Mouse (Mus musculus) cerebellum, postnatal 25 days (tissue): ENCODE data around the gene Ccdc190.

ENCODE experiments used
- DNase-seq, 2 experiments: peaks; one replicate each; pipeline ENCODE4 v3.0.0; 2021; ENCODE audit warnings: mixed read lengths in 2 of 2

Gene Ccdc190

DNA sequence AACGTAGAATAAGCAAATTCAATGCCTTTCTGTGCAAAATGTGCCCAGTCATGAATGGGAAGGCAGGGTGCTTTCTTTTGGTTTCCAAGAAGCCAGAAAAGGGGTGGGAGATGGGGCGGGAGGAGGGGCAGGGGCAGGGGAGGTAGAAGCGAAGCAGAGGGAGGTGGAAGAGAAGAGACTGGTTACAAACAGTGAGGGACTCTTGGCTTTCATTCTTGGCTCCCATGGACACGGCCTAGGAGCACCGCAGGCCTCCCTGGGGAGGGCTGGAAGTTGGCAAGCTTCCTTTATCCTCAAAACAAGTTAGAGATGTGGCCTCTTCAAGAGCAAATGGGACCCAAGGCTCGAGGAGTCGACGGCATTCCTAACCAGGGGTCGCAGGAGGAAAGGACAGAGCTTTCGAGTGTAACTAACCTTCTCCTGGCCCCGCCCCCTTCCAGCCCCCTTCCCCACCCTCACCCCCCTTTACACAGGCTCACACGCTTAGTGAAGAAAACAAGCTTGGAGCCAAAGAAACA lies at the start of gene Ccdc190:
TSS of gene Ccdc190 (plus strand) at position 195 of the 518 bp plus-strand sequence.
- no peak for DNase-seq

DNA sequence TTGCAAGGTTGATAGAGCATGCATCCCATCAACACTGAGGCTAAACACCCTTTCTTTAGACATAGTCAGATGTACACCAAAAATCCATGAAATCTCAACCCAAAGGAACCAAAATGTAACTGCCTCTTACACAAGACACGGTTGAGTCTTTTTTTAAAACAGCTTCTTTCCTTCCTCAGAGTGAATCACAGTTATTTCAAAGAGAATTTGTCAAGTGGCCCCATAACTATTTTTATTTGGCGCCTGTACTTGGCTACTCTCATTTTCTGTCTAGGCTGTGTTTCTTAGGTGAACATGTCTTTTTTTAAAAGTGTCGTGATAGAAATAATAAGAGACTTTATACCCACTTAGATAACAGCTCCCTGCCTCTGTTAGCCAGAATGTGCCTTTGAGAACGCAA lies 49.4 kb upstream of the Ccdc190 start:
- no peak for DNase-seq

DNA sequence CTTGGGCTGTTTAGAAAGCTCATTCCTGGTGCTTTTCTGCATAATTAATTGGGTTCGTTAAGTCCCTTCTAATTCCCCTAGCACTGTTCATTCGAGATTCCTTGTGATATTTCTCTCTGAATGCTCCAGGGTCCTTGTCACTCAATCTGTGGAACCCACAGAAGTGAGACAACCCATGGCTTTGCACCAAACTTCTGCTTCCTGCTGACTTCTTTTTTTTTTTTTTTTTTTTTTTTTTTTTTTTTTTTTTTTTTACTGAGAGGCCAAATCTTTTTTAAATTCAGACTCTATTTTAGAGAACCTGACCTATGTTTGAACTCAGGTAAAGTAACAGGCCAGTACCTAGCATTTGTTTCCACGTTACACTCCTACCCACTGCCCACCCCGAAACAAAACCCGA lies 48.3 kb upstream of the Ccdc190 start:
- no peak for DNase-seq

DNA sequence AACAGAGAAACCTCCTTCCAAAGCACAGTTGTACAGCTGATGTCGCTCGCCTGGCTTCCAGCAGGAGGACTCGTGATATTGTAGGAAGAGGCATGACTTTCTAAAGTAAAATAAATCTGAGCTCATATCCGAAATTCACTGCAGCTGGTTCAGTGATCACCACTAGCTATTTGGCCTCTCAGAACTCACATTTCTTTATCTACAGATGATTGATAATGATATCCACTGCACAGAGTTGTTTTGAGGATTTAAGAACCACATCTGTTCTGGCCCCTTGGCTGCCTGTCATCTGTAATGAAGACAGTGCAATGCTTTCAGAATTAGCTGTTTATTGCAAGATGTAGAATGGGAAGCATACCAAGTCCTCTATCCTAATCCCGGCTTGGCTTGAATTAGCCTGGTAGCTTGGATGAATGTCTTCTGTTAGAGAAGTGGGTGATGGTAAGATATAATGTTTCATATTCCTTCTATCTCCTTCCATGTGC lies 45.3 kb upstream of the Ccdc190 start:
- DNase-seq, result no peak

DNA sequence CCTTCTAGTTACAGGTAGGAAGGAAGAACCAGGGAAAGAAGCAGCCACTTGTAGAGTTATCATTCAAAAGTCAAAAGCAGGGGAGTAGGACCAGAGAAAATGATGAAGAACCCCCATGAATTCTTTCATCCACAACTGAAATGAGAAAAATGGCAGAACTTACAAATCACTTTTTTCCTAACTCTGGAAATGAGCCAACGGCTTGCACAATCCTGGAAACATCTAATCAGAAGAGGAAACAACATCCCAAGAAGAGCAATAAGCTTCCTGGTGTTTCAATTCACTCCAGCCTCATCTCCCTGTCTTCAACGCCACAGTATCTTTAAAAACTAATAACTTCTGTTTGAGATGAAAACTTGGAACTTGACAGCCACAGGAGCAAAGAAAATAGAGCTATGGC lies 39.2 kb upstream of the Ccdc190 start:
- no peak for DNase-seq

DNA sequence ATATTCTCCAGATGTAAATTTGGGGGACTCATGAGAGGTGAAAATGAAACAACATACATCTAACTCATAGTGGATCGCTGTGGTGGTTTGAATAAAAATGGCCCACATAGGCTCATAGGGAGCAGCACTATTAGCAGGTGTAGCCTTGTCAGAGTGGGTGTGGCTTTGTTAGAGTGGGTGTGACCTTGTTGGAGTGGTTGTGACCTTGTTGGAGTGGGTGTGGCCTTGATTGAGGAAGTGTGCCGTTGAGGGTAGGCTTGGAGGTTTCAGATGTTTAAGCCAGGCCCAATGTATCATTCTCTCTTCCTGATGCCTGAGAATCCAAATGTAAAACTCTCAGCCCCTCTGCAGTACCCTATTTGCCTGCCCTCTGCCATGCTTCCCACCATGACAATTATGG lies 34.5 kb upstream of the Ccdc190 start:
- DNase-seq, result no peak

DNA sequence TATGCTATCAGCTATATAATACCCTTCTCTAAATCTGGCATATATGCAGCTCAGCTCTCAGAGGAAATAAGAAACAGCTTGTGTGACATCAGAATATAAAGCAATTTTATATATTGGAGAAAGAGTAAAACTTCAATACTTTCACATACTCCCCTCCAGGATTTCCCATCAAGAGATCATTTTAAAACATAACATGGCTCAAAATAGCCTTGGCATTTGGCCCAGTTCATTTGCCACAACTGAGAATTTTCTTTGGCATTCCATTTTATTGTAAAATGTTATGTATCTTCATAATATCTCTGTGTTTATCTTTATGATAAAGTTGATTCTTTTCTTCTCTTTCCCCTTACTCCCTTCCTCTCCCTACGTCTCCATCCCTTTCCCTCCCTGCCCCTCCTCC lies 32.8 kb upstream of the Ccdc190 start:
- DNase-seq, result no peak

DNA sequence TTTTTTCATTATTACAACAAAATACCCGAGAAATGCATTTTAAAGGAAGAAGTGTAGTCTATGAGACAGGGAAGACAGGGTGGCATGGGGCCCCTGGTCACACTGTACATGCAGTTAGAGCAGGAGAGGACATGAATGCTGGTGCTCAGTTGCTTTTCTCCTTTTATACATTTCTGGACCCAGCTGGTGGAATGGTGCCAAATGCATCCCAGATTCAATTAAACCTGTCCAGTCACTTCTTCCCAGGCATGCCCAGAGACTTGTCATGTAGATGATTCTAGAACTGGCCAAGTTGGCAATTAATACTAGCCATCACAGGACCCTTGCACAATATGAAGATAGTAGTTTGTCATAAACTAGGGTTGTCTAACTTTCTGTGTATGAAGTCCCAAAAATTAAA lies 30.5 kb upstream of the Ccdc190 start:
- DNase-seq, result no peak

DNA sequence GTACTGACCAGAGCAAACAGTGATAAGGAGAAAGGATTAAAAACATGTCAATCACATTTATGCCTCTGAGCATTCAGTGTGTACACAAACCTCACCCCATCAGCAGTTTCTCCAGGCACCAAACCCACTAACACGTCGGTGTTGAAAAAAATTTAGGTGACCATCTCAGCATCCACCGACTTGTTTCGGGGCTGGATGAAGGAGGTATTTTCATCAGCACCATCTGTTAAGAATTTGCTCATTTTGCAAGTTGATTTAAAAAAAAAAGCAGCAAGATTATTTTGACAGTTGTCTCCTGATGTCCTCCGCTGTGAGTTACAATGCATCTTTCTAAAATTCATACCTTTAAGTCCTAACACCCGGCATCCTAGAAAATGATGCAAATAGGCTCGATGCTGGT lies 29.8 kb upstream of the Ccdc190 start:
- DNase-seq, result no peak

DNA sequence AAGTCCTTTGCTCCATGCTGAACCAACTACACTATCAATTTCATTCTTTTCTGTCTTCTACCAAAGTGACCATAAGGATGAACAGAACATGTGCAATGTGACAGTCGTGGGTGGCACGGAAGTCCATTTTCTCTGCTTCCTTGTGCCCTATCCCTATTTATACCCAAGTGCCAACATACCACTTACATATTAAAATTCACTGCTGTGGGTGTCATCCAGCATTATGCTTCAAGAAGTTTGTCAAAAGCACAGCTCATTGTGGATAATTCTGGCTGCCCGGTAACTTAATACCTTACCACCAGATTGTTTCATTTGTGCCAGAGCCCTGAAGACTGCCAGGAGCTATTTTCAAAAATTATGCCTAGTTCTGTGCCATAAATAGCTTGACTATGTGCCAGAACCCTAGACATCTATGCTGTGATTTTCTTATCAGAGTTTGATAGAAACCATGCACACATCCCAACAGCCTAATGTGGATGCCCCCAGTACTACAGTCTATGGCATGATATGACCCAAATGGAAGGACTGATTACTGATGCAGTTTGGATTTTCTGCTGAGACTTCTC lies 27.6 kb upstream of the Ccdc190 start:
- no peak for DNase-seq

DNA sequence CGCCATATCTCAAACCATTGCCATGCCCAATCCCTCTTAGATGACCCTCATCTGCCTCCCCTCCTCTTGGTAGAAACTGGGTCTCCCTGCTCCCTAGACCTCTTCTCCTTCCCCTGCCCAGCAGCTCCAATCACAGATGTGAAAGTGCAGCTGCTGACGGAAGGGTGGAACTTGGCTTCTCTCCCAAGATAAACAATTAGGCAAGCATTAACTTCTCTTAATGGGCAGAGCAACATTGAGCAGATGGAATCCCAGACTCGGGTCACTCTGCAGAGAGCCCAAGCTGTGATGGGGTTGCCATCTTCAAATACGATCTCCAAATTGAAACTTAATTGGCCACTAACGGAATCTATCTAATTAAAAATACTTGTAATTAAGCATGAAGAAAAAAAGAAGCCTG lies 19.3 kb upstream of the Ccdc190 start:
- no peak for DNase-seq

DNA sequence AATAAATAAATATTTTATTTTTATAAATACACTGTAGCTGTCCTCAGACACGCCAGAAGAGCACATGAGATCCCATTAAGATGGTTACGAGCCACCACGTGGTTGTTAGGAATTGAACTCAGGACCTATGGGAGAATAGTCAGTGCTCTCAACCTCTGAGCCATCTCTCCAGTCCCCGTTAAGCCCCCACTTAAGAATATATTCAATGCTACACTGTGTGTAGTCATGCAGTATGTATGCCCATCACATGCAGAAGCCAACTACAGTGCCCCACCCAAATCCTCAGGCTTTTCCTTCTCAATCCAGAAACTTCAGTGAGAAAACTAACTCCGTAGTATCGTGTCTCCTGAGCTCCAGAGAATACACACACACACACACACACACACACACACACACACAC lies 18.8 kb upstream of the Ccdc190 start:
- DNase-seq, result no peak

DNA sequence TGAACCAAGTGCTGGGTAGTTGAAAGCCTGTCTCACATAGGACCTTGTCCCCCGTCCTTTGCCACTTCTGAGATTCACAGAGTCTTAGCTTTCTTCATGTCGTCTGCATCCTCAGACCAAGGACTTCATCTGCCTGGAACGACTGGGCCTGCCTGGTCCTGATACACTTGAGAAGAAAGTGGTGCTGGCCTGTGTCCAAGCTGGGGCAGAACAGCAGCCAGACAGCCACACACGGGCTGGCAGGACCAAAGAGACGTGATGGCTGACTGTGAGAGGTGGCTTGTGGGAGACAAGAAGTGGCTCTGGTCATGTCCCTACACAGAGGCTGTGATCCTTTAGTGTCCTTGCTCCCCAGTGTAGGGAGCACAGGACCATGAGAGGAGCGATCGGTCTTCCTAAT lies 17.7 kb upstream of the Ccdc190 start:
- no peak for DNase-seq

DNA sequence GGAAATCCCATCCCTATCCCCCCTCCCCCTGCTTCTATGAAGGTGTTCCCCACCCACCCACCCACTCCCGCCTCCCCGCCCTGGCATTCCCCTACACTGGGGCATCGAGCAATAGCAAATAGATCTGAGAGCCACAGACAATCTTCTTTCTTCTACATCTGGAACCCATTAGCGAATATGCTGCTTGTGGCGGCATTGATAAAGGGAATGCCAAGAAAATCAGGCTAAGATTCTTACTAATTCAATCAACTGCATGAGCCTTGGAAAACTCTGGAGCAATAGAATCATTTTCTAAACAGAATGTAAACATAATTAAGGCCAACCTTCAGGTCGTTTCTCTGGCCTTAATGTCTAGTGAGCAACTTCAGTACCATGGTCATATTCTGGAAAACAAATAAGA lies 16.9 kb upstream of the Ccdc190 start:
- no peak for DNase-seq

DNA sequence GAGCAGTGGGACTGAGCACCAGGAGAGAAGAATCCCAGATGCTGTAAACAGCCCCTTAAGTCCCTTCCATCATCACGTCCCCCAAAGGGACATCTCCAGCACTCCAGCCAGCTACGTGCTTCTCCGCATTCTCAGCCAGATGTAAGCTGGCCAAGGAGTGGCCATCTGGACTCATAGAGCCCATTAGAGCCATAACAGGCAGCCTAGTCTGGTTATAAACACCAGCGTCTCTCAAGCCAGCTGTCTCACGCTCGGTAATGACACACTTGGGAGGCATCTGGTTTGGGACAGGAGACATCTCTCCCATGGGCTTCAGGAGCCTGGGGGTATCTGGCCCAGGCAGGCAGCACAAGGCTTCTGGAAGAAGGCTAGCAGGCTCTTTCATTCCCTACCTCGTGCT lies 11.8 kb upstream of the Ccdc190 start:
- DNase-seq, result no peak

DNA sequence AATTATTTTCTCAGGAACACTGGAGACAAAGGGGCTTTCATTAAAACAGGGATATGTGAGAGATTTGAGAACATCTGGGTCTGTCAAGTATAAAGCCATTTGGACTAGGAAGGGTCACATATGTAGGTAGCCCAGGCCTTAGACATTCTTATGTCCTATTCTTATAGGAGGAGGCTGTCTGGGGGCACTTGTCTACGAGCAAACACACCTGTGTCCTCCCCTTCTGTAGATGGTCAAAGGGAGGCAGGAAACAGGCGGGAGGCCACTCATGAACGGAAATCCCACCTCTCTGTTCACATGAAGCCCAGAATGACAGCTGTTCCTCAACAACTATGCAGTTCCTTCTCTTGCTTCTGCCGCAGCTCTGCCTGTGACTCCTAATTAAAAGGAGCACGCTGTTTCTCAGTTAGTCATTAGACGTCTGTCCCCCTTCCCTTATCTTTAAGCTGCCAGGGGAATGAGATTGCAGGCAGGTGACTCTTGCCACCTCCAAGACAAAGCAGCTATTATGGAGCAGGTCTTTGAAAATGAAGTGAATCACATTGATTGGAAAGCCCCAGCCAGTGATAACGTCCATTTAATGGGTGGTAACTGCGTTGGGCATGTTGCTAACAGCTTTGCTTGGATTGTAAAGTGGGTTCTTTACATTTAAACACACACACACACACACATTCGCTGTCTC lies 11.2 kb upstream of the Ccdc190 start:
- no peak for DNase-seq

DNA sequence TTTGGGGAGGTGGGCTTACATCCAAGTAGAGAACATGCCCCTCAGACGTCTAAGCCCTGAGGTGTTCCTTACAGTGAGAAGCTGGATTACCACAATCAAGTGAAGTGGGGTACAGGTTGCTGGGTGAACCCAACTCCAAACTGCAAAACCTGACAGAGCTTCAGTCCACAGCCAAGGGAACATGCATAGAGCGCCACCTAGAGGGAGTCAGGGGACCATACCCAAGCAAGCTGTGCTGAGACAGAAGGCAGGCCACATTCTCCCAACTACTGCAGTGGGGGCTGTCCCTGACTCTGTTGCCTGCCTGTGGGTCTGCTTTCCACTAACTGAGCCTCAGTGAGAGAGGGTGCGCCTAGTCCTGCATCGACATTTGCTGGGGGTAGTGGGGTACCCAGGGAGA lies 10.4 kb upstream of the Ccdc190 start:
- peak in 1 of 2 experiments; percentile 24 for DNase-seq

DNA sequence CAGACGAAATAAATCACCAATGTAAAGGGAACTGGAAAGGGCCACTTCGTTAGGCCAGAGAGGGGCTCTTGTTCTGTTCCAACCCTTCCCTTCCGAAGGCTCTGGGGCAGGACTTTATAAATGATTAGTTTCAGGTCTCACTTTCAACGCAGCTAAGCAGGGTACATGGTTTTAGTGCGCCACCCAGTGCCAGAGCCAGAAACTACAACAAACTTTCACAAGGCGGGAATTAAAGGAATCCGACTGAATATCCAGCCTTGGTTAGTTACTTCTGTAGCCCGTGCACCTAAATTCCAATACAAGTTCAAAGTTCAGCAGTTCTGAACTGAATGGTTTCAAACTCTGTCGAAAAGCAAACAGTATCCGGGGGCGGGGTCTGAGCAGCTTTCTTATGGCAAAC lies 9.2 kb upstream of the Ccdc190 start:
- peak; percentile 75 to 84 for DNase-seq

DNA sequence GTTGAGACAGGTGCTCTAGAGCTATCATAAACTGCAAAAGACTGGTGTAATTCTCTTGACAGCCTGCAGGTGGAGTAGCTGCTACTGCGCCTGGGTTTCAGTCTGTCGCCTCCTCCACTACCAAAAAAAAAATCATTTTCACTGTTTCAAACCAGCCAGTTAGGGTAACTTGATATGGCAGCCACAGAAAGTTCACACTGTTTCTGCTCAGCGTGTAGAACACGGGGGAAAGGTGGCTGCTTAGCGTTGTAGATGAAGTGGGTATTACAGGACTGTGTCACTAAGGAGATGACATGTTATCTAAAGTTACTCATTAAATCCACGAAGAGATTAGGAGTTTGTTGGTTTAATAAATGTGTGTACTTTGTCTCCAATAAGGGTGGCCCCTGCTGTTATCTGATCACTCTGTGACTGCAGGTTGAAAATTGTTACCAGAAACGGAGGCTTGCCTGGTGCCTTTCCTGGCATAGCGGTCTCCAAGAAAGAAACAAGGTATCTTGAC lies 6.7 kb upstream of the Ccdc190 start:
- peak; percentile 23 to 58 for DNase-seq

DNA sequence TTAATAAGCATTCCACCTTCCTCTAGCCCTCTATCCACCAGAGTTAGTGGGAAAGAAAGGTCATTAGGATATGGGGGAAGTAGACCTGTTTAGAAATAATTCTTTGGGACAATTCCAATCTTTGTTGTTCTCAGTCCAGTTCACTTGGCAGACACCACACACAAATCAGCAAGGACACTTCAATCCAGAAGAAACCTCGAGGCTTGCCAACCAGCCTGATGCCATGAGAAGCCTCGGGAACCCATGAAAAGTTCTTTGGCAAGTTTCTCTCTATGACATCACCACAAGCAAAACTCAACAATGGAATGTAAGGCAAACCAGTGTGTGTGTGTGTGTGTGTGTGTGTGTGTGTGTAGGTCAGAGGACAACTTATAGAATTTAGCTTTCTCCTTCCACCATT lies 3.9 kb upstream of the Ccdc190 start:
- no peak for DNase-seq

DNA sequence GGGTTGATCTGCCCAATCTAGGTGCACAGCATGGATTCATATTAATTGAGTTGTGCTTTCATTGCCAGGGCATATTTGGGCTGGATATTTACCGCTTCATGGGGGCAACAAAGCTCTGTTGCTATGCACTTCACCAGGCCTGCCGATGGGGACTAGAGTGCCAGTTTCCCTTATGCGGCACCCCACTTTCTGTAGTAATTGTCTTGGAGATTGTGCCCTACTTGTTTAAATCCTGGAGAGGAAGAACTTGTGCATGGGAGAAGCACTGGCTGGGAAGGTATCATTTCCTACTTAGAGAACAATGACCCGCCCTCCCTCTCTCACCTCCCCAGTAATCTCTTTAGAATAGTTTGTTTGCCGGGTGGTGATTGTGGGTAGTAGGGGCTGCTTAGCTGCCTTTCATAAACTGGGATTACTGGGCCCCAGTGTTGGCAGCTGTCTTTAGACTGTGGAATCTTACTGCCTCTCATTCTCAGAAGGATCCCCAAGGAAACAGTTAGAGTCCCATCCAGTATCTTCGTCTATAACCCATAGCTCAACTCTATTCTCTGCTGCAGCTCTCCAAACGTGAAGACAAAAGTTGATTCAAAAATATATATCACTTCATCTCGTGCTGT lies 587 bp upstream of the Ccdc190 start:
- no peak for DNase-seq

DNA sequence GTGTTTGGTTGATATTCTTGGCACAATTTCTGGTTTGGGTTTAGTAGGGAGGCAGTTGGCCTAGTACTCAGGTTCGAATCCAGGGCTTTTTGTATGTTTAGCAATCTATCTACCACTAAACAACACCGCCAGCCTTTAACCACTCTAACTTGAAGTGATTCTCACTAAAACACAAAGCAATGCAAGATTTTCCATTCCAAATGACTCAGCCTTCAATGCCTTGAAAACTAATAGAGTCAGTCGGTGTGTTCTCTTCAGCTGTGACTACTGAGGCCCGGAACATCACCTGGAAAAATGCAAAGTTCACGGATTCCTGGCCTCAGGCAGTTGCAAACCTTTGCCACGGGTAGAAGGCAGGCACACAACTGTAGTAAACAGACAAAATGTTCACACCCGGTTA lies 3.2 kb downstream of the Ccdc190 start:
- no peak for DNase-seq

DNA sequence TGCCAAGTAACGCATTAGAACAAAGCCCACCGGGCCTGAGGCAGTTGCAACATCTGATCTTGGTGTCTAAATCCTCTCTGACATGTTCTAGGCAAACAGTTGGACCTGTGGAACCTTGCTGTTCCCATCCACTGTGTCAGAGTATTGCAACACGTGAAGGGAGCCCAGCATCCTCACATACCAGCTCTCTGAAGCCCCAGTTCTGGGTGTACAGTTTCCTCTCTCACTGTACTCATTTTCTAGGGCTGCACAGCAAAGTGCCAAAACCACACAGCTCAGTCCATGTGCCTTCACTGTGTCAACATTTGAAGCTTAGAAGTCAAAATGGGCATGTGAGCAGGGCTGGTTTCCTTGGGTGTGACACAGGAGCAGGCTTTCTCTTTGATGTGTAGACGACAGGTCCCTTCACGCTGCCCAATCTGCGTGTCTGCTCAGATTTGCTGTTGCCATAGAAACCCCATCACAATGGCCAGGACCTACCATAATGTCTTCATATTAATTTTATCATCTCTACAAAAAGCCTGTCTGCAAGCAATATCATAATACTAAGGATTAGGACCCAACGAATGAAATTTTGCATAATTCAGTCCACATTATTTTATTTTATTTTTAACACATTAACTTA lies 3.8 kb downstream of the Ccdc190 start:
- no peak for DNase-seq
